Mouse (Mus musculus): ENCODE measurements around the gene Ank2. TPM values are rescaled to one million over a fixed set of nuclear protein-coding genes. Genes with fewer than 3 reads are reported as not detected.

Gene Ank2
- polyA plus RNA-seq, 1 experiment from 2014 or later, result 37.3 TPM

DNA sequence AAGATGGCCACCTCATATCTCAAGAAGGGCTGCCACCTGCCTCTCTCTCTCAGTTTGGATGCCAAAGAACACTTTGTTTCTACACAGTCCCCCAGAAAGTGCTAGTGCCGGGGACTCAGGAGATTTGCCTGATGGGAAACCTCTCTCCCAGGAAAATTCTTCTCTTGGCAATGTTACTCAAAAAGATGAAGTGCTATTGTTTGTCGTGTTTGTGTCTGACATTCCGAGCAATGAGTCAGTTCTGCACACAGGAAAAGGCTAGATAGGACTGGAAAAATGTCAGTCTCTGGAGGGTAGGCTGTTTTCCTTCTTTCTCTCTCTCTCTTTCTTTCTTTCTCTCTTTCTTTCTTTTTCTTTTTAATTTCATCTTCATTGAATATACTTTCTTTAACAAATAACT lies 577.2 kb downstream of the Ank2 start:
- Histone ChIP-seq H3K9me3 (replicated peaks) (no peaks in the 10 kb centered on the region), H3K4me2 (no peak overlapping the region), H3K36me3 (no peaks in the 10 kb centered on the region), H3K4me1 (replicated peaks) (no peaks in the 10 kb centered on the region), H3K27ac (no peak overlapping the region), H3K9ac (no peak overlapping the region), H3K4me3 (no peak overlapping the region), H3K27me3 (no peaks in the 10 kb centered on the region)
- ATAC-seq (replicated peaks; ENCODE audit: insufficient number of reproducible peaks, insufficient read depth, low FRiP score, low read depth), result no peak
- WGBS, result 45% methylated on average over 3 of the region's 3 CpGs

GRCm38 (mm10) chr3:126920296-126920695 lies 578.9 kb downstream of the Ank2 start:
- WGBS, result 69% methylated on average over 3 of the region's 3 CpGs
- no peak overlapping the region for H3K27ac ChIP-seq

GRCm38 (mm10) chr3:126918805-126919473 lies 580.2 kb downstream of the Ank2 start:
- no peak for ATAC-seq (replicated peaks; ENCODE audit: insufficient number of reproducible peaks, insufficient read depth, low FRiP score, low read depth)
- 71% methylated on average over 10 of the region's 10 CpGs for WGBS

More at GRCm38 (mm10) chr3:126920296-126920695, 578.9 kb downstream of the Ank2 start:
- Histone ChIP-seq H3K36me3 (no peaks in the 10 kb centered on the region), H3K4me3 (no peak overlapping the region), H3K9me3 (replicated peaks) (no peaks in the 10 kb centered on the region), H3K4me1 (replicated peaks) (no peaks in the 10 kb centered on the region), H3K9ac (no peak overlapping the region), H3K27me3 (no peaks in the 10 kb centered on the region), H3K4me2 (no peak overlapping the region)
- ATAC-seq (replicated peaks; ENCODE audit: insufficient number of reproducible peaks, insufficient read depth, low FRiP score, low read depth), result no peak

DNA sequence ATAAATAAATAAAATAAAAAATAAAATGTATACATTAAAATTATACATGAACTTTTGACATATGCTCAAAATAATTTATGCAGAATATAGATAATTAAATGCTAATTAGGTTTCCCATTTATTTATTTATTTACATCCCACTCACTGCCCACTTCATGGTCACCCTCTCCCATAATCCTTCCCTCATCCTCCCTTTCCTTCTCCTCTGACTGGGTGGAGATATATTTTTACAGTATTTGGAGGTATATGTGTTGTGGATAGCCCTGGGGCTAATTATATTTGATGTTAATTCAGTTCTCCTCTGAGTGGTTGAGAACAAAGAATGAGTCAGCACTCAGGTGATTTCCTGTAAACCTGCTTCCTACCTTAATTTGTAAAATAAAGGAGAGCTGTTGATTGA lies 582.8 kb downstream of the Ank2 start:
- no peaks in the 10 kb centered on the region for H3K9me3 ChIP-seq (replicated peaks)
- H3K27me3 ChIP-seq, result no peaks in the 10 kb centered on the region
- no peaks in the 10 kb centered on the region for H3K36me3 ChIP-seq
- no peak overlapping the region for H3K4me2 ChIP-seq
- H3K27ac ChIP-seq, result no peak overlapping the region
- H3K9ac ChIP-seq, result no peak overlapping the region
- H3K4me1 ChIP-seq (replicated peaks), result no peaks in the 10 kb centered on the region
- H3K4me3 ChIP-seq, result no peak overlapping the region
- ATAC-seq (replicated peaks; ENCODE audit: insufficient number of reproducible peaks, insufficient read depth, low FRiP score, low read depth), result no peak

More at GRCm38 (mm10) chr3:126918805-126919473, 580.2 kb downstream of the Ank2 start:
- Histone ChIP-seq H3K9ac (no peak overlapping the region), H3K27ac (no peak overlapping the region), H3K27me3 (no peaks in the 10 kb centered on the region), H3K9me3 (replicated peaks) (no peaks in the 10 kb centered on the region), H3K4me1 (replicated peaks) (no peaks in the 10 kb centered on the region), H3K4me2 (no peak overlapping the region), H3K36me3 (no peaks in the 10 kb centered on the region), H3K4me3 (no peak overlapping the region)

GRCm38 (mm10) chr3:126903543-126903942 lies 595.6 kb downstream of the Ank2 start:
- Histone ChIP-seq H3K4me1 (replicated peaks) (no peaks in the 10 kb centered on the region), H3K36me3 (no peaks in the 10 kb centered on the region), H3K9me3 (replicated peaks) (no peaks in the 10 kb centered on the region), H3K4me3 (no peak overlapping the region), H3K9ac (no peak overlapping the region), H3K4me2 (no peak overlapping the region), H3K27ac (no peak overlapping the region), H3K27me3 (no peaks in the 10 kb centered on the region)
- 12% methylated on average over 3 of the region's 3 CpGs for WGBS
- no peak for ATAC-seq (replicated peaks; ENCODE audit: insufficient number of reproducible peaks, insufficient read depth, low FRiP score, low read depth)

DNA sequence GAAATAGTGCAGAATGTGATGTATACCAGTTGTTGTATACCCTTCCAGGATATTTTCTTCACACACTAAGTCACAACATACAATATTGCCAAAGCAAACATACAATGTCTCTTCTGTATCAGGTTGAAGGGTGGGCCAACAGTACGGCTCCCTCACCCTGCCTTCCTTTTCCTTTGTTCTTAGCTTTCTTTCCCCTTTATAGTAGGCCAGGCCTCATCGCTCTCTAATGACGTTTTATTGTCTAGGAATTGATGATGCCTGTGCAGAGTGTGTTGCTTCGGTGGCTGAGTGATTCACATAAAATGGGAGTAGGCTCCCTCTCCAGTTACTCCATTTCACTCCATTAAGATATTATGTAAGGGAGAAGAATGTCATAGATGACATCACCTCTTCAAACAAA lies 612.5 kb downstream of the Ank2 start:
- WGBS, result 76% methylated on average over 4 of the region's 4 CpGs
- no peak overlapping the region for H3K4me3 ChIP-seq
- no peak overlapping the region for H3K27ac ChIP-seq
- H3K27me3 ChIP-seq, result no peaks in the 10 kb centered on the region
- H3K36me3 ChIP-seq, result no peaks in the 10 kb centered on the region
- H3K9me3 ChIP-seq (replicated peaks), result no peaks in the 10 kb centered on the region
- no peak for ATAC-seq (replicated peaks; ENCODE audit: insufficient number of reproducible peaks, insufficient read depth, low FRiP score, low read depth)
- no peak overlapping the region for H3K9ac ChIP-seq
- H3K4me1 ChIP-seq (replicated peaks), result no peaks in the 10 kb centered on the region
- no peak overlapping the region for H3K4me2 ChIP-seq

DNA sequence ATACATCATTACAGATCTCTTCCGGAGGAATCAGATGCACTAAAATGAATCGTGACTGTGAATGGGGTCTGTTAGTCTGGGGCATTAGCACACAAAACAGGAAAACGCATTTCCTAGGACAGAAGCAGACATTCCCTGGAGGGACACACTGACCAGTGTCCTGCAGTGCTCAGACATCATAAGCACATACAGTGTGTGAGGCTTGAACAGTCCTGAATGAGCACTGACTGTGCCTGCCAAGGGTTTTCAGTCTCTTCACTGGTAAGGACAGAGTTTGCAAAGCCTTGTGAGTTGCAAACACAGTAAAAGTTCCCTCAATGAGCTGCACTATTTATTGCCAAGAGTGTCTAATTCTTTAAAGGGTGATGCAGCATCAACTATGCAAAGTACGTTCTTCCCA lies 613.1 kb downstream of the Ank2 start:
- Histone ChIP-seq H3K36me3 (no peaks in the 10 kb centered on the region), H3K9ac (no peak overlapping the region), H3K4me1 (replicated peaks) (no peaks in the 10 kb centered on the region), H3K4me2 (no peak overlapping the region), H3K9me3 (replicated peaks) (no peaks in the 10 kb centered on the region), H3K4me3 (no peak overlapping the region), H3K27ac (no peak overlapping the region), H3K27me3 (no peaks in the 10 kb centered on the region)
- 72% methylated on average over 4 of the region's 4 CpGs for WGBS
- no peak for ATAC-seq (replicated peaks; ENCODE audit: insufficient number of reproducible peaks, insufficient read depth, low FRiP score, low read depth)

- Histone ChIP-seq H3K9ac (no peak overlapping the region), H3K36me3 (no peaks in the 10 kb centered on the region), H3K4me1 (replicated peaks) (no peaks in the 10 kb centered on the region), H3K4me2 (no peak overlapping the region), H3K9me3 (replicated peaks) (no peaks in the 10 kb centered on the region), H3K4me3 (no peak overlapping the region), H3K27ac (no peak overlapping the region), H3K27me3 (no peaks in the 10 kb centered on the region)
- 39% methylated on average over 1 of the region's 1 CpGs for WGBS
- ATAC-seq (replicated peaks; ENCODE audit: insufficient number of reproducible peaks, insufficient read depth, low FRiP score, low read depth), result no peak
Observed at GRCm38 (mm10) chr3:126878233-126878632, 620.9 kb downstream of the Ank2 start.

MicroRNAs encoded within 50 kb of the gene (microRNA counts, 519-probe panel; counts per million panel counts)
- microRNA mmu-miR-302a (not detected), microRNA mmu-miR-302b (not detected), microRNA mmu-miR-302c (not detected), microRNA mmu-miR-302d (1,985 counts per million, percentile 21 among the panel's probes with 10 or more counts), microRNA mmu-miR-367 (2,533 counts per million, percentile 53 among the panel's probes with 10 or more counts)

Small RNAs within 50 kb of the gene (microRNA-seq; reads per million reads assigned to microRNA genes)
- gene Gm44494 (not detected), gene Mir302a (396 reads per million, percentile 70 among the genes with 10 or more reads in this experiment), gene Mir302b (233 reads per million, percentile 61 among the genes with 10 or more reads in this experiment), gene Mir302c (39.5 reads per million, percentile 38 among the genes with 10 or more reads in this experiment), gene Mir302d (294 reads per million, percentile 65 among the genes with 10 or more reads in this experiment), gene Mir367 (not detected)

Other genes starting within 250 kb of the Ank2 start
- 46.9 and 58.9 TPM in 2 replicates for gene Larp7, start 54.0 kb upstream of the Ank2 start, polyA plus RNA-seq (2015; fragmentation: Nextera tagmentation; extraction: Ambion mirVana)
- 5.4 and 7.5 TPM in 2 replicates for gene Zgrf1, start 54.1 kb upstream of the Ank2 start, polyA plus RNA-seq (2015; fragmentation: Nextera tagmentation; extraction: Ambion mirVana)
- not detected in 2 replicates for gene Neurog2, start 133.8 kb upstream of the Ank2 start, polyA plus RNA-seq (2015; fragmentation: Nextera tagmentation; extraction: Ambion mirVana)

Data from heart, embryonic 15.5 days (tissue).